Mouse (Mus musculus): ENCODE results near the gene Rad23a. TPM values are rescaled to one million over a fixed set of nuclear protein-coding genes. Genes with fewer than 3 reads are reported as not detected.
"Not testable (repeated sequence)": the region's sequence is repeated elsewhere in the genome, so short reads cannot be mapped to it uniquely, and the experiment has no call there.

The Rad23a gene
- total RNA-seq, 2 experiments from 2014 or later = 78.9 to 79.8 TPM

- no peak for DNase-seq (ENCODE audit: low spot score in 2 of 2)
Measured at GRCm38 (mm10) chr8:84844397-84845070, 4.1 kb upstream of the Rad23a start.

- DNase-seq (ENCODE audit: low spot score in 2 of 2) = no peak
Measured at GRCm38 (mm10) chr8:84841514-84841913, 1.0 kb upstream of the Rad23a start.

- DNase-seq (ENCODE audit: low spot score in 2 of 2) = no peak
Measured at GRCm38 (mm10) chr8:84839875-84840247, 604 bp downstream of the Rad23a start.

- DNase-seq (ENCODE audit: low spot score in 2 of 2) = no peak
Measured at GRCm38 (mm10) chr8:84839411-84839810, 1.1 kb downstream of the Rad23a start.

- DNase-seq (ENCODE audit: low spot score in 2 of 2) = no peak
Measured at GRCm38 (mm10) chr8:84838513-84838912, 2.0 kb downstream of the Rad23a start.

GRCm38 (mm10) chr8:84837912-84838470 is 2.5 kb downstream of the Rad23a start:
- DNase-seq (ENCODE audit: low spot score in 2 of 2) = no peak

- DNase-seq (ENCODE audit: low spot score in 2 of 2) = no peak
Measured at GRCm38 (mm10) chr8:84837149-84837911, 3.1 kb downstream of the Rad23a start.

GRCm38 (mm10) chr8:84834866-84835855 is 5.3 kb downstream of the Rad23a start:
- peak; percentile 70 to 76 for DNase-seq (ENCODE audit: low spot score in 2 of 2)

- DNase-seq (ENCODE audit: low spot score in 2 of 2) = no peak
Measured at GRCm38 (mm10) chr8:84834002-84834865, 6.2 kb downstream of the Rad23a start.

GRCm38 (mm10) chr8:84832759-84833742 is 7.4 kb downstream of the Rad23a start:
- no peak for DNase-seq (ENCODE audit: low spot score in 2 of 2)

- peak; percentile 72 to 85 for DNase-seq (ENCODE audit: low spot score in 2 of 2)
Measured at GRCm38 (mm10) chr8:84832034-84832717, 8.3 kb downstream of the Rad23a start.

- DNase-seq (ENCODE audit: low spot score in 2 of 2) = no peak
Measured at GRCm38 (mm10) chr8:84831490-84831889, 9.0 kb downstream of the Rad23a start, which contains the start of gene Gadd45gip1. Gene Gadd45gip1 (plus strand): TSS chr8:84831522.

- not testable (repeated sequence) for DNase-seq (ENCODE audit: low spot score in 2 of 2)
Measured at GRCm38 (mm10) chr8:84826518-84826917, 13.9 kb downstream of the Rad23a start.

- DNase-seq (ENCODE audit: low spot score in 2 of 2) = no peak
Measured at GRCm38 (mm10) chr8:84825636-84826035, 14.8 kb downstream of the Rad23a start.

GRCm38 (mm10) chr8:84823653-84824052 is 16.8 kb downstream of the Rad23a start:
- peak; percentile 70 to 72 for DNase-seq (ENCODE audit: low spot score in 2 of 2)

- no peak for DNase-seq (ENCODE audit: low spot score in 2 of 2)
Measured at GRCm38 (mm10) chr8:84822723-84823122, 17.7 kb downstream of the Rad23a start, which contains the start of gene Dand5. Gene Dand5 (minus strand): TSS chr8:84822823.

- no peak for DNase-seq (ENCODE audit: low spot score in 2 of 2)
Measured at GRCm38 (mm10) chr8:84816117-84816516, 24.3 kb downstream of the Rad23a start.

- peak; percentile 97 to 100 for DNase-seq (ENCODE audit: low spot score in 2 of 2)
Measured at GRCm38 (mm10) chr8:84815547-84815946, 24.9 kb downstream of the Rad23a start.

All from left cerebral cortex, adult 18-20 months (tissue).